Mouse (Mus musculus): ENCODE results near the gene Msrb3. TPM values are rescaled to one million over a fixed set of nuclear protein-coding genes. Genes with fewer than 3 reads are reported as not detected.

Msrb3 gene
- total RNA-seq, 2 experiments from 2014 or later, result 104 TPM

DNA sequence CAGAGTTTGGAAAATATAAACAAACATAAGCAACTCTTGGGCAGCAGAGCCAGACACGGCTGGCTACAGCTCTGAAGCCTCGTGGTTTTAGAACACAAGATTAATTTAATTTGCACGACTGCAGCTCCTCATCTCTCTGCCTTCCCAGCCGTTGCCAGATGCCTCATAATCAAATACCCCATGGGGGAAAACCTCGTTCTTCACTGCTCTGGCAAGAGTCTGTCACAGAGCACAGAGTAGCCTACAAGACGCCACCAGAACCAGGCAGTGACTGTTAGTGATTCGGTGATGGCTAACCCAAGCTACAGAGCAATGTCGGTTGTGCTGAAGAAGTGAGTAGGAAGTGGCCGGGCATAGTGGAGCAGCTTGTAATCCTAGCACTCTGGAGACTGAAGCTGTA, 2.8 kb upstream of the Msrb3 start:
- intact Hi-C loops (cut with DNase I), result no loop called here
- no peak for DNase-seq

- intact Hi-C loops (cut with DNase I), result no loop called here
- DNase-seq, result no peak
Observed at GRCm38 (mm10) chr10:120900096-120900495, 1.2 kb upstream of the Msrb3 start.

GRCm38 (mm10) chr10:120898357-120898756, 544 bp downstream of the Msrb3 start:
- peak; percentile 45 to 55 for DNase-seq
- intact Hi-C loops (cut with DNase I), result no loop called here

DNA sequence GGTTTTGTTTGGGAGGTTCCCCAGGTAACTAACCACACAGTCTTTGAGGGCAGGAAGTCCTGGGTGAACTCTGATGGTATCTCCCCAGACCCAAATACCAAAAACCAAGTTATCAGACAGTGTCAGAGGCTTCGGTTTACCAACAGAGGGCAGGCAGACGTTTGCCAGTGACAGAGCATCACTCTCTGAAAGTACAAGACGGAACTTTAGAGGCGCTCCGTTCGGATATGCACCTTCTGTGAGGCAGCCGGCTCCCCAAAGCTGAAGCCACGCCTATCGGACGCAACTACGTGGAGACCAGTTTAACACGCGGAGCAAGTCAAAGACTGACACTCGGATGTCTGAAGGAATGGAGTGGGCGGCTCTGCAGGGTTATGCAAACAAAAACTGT, 3.0 kb downstream of the Msrb3 start:
- intact Hi-C loops (cut with DNase I), result loop anchor here (2.0 kb wide), 1 partner anchor 19 kb away; no protein-coding TSS in a partner anchor
- DNase-seq, result no peak

DNA sequence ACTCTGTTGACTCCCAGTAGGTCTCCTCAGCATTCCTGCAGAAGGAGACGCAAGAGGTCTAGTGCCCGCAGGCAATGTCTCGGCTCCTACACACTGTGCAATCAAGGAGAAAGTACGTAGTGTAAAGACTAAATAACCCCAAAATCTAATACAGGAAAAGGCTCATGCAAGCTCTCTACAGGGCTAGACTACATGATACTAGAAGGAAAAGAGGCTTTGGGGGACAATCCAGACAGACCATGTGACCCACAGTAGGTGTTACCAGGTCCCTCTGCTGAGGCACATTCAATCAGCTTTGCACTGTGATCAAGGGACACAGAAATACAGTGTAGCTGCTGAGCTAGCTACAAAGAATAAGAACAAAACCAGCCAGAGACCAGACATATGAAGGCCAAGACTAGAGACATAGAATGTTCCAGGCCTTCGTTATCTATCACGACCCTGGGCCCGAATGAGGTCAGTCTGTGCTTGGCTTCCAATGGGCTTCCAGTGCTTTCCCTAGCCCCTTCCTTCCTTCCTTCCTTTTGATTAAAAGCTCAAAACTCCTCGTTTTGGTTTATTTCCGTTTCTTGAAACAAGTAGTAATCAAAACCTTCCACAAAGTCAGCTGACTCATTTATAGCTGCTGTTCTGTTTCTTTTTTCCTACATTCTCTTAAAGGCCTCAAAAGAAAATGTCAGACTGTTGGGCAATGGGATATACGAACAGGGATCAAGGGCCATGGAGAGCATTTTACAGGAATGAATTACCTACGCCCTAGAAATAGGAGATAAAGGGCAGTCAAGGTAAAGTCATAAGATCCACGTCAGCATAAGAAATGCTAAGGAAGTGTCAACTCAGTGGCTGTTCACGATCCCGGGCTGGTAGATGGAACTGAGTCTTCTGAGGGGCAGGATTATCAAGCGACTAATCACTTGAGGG, 3.7 kb downstream of the Msrb3 start:
- DNase-seq, result no peak
- intact Hi-C loops (cut with DNase I), result no loop called here

- DNase-seq, result no peak
- intact Hi-C loops (cut with DNase I), result no loop called here
Observed at GRCm38 (mm10) chr10:120893938-120894337, 5.0 kb downstream of the Msrb3 start.

GRCm38 (mm10) chr10:120891131-120891530, 7.8 kb downstream of the Msrb3 start:
- no peak for DNase-seq
- intact Hi-C loops (cut with DNase I), result no loop called here

DNA sequence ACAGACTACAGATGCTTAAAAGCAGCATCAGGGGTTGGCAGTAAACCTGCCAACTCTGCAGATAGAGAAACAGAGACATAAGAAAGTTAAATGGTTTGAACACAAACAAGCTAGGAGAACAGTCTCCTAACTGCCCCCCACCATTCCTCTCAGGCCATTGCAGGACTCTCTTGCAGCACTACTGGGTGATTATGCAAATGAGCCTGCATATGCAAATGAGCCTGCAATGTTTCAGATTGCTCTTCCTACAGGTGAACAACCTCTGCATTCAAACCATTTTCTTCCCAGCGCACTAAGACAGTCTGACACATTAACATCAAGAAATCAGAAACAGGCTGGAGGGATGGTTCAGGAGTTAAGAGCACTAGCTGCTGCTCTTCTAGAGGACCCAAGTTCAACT, 8.3 kb downstream of the Msrb3 start:
- intact Hi-C loops (cut with DNase I), result no loop called here
- DNase-seq, result no peak

DNA sequence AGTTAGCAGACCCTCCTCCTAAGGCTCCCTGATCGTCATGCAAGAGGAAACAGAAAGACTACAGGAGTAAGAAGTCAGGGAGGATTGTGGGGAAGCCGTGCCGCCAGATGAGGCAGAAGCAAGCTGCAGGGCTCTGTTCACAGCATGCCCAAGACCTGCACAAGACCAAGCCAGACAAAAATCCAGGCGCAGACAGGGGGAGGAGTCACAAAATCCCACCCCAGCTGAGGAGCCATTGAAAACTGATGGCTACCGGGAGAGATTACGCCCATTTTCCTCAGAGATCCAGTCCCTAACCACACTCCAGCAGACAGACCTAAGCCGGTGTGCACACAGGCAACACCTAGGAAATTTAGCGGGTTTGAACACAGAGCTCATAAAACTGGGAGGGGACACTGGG, 10.4 kb downstream of the Msrb3 start:
- intact Hi-C loops (cut with DNase I), result no loop called here
- DNase-seq, result no peak

- intact Hi-C loops (cut with DNase I), result no loop called here
- no peak for DNase-seq
Observed at GRCm38 (mm10) chr10:120884220-120884619, 14.7 kb downstream of the Msrb3 start.

- no peak for DNase-seq
- intact Hi-C loops (cut with DNase I), result no loop called here
Observed at GRCm38 (mm10) chr10:120883732-120884131, 15.2 kb downstream of the Msrb3 start.

- DNase-seq, result no peak
- intact Hi-C loops (cut with DNase I), result no loop called here
Observed at GRCm38 (mm10) chr10:120883069-120883415, 15.9 kb downstream of the Msrb3 start.

GRCm38 (mm10) chr10:120882347-120883068, 16.4 kb downstream of the Msrb3 start:
- DNase-seq, result no peak
- intact Hi-C loops (cut with DNase I), result no loop called here

- peak in 1 of 2 experiments; percentile 29 for DNase-seq
- intact Hi-C loops (cut with DNase I), result loop anchor here (2.0 to 5.0 kb wide), 3 partner anchors 20 to 376 kb away; partner anchors contain the start of gene Wif1
Observed at GRCm38 (mm10) chr10:120876549-120877270, 22.2 kb downstream of the Msrb3 start.

DNA sequence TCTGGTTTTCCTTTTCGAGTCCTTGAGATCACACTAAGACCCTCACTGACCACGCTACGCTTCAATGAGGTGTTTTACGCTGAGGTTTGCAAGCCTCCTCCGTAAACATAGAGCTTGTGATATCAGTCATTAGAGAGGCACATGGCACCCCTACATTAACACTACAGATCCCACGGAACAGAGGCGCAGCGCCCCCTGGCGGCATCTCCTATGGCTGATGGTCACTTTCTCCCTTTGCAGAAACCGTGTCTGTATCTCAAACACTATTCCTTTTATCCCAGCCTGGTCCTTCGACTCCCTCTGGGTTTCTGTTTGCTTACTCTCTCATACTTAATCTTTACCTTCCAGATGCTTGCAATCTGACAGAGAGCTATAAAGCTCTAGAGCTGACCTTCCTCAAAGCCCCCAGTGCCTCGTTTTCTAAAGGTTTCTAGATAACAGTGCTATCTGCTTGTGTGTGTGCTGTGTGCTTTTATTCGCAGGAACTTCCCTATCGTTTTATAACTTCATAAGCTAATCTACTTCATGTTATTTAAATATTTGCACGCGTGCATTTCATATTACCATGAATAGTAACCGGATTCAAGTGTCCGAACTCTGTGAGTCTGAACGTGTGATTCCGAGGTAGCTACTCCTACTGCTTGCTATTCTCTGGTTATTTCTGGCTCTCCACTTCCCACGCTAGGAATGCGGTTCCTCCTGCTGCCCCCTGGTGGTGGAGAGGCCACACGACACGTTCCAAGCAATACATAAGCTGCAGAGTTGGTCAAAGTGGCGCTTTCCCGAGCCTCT, 23.0 kb downstream of the Msrb3 start:
- DNase-seq, result peak; percentile 88 to 93
- intact Hi-C loops (cut with DNase I), result loop anchor here (2.0 to 5.0 kb wide), 3 partner anchors 21 to 376 kb away; partner anchors contain the start of gene Wif1

- DNase-seq, result no peak
- intact Hi-C loops (cut with DNase I), result loop anchor here (5.0 kb wide), 1 partner anchor 622 kb away; no protein-coding TSS in a partner anchor
Observed at GRCm38 (mm10) chr10:120874261-120874660, 24.6 kb downstream of the Msrb3 start.

- intact Hi-C loops (cut with DNase I), result loop anchor here (5.0 kb wide), 1 partner anchor 621 kb away; no protein-coding TSS in a partner anchor
- no peak for DNase-seq
Observed at GRCm38 (mm10) chr10:120873646-120874201, 25.2 kb downstream of the Msrb3 start.

DNA sequence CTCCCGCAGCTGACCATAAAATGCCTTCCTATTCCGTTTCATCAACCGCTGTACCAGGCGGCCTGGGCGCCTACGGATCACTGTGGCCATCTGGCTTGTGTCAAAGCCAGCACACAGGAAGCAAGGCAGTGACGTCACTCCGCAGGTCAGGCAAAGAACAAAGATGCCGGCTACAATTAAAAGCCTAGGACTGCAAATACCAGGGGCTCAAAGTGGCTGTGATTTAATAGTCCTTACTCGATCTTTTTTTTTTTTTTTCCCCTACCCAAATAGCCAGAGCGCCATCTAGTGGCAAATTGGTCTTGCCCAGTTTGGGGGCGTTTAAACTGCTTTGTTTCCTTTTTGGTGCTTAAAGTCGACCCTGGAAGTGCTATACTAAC, 26.4 kb downstream of the Msrb3 start:
- intact Hi-C loops (cut with DNase I), result loop anchor here (5.0 kb wide), 1 partner anchor 620 kb away; no protein-coding TSS in a partner anchor

More for the DNA sequence above, 26.4 kb downstream of the Msrb3 start:
- DNase-seq, result peak; percentile 45 to 57

Measured in heart, postnatal 14 days (tissue).